Mouse (Mus musculus): ENCODE measurements at regions not wholly inside any gene's neighbourhood (a gene's known extent, or its start where the extent isn't known, plus 50 kb on each side); places are given as distances from the start of the nearest gene placed in this dataset.

DNA sequence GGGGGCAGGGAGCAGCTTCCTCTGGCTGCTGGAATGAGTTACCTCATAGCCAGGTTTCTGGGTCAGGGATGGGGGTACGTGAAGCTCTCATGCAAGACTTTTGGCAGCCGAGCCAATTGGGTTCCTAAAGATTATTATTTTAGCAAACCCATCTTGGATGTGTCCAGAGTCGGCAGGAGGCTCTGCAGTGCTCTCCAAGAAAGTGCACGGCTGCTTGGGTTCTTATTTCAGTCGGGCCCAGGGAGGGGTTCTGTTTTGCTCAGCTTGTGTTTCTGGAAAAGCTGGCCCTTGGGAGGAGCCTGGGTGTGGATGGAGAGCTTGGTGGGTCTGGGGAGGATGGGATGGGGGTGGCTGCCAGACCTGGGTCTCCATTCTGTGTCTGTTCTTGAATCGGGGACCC, 70.8 kb downstream of the Gm26897 start:
- WGBS, result 72% methylated on average over 6 of the region's 6 CpGs
- Histone ChIP-seq H3K9ac (ENCODE audit: low read length) (no peak overlapping the region), H3K27ac (ENCODE audit: low read depth, low read length) (no peak overlapping the region), H3K4me3 (ENCODE audit: low read depth, low read length) (no peak overlapping the region), H3K9me3 (ENCODE audit: control insufficient read depth, low read length) (no peaks in the 10 kb centered on the region), H3K27me3 (ENCODE audit: control insufficient read depth, insufficient read depth, low read length) (no peaks in the 10 kb centered on the region), H3K36me3 (ENCODE audit: control insufficient read depth, insufficient read depth, low read length) (no peaks in the 10 kb centered on the region), H3K4me2 (no peak overlapping the region), H3K4me1 (ENCODE audit: control insufficient read depth, insufficient read depth, low read length) (no peaks in the 10 kb centered on the region)
- ATAC-seq (ENCODE audit: low FRiP score) (no peak), DNase-seq (ENCODE audit: low spot score, missing footprints) (no peak)

DNA sequence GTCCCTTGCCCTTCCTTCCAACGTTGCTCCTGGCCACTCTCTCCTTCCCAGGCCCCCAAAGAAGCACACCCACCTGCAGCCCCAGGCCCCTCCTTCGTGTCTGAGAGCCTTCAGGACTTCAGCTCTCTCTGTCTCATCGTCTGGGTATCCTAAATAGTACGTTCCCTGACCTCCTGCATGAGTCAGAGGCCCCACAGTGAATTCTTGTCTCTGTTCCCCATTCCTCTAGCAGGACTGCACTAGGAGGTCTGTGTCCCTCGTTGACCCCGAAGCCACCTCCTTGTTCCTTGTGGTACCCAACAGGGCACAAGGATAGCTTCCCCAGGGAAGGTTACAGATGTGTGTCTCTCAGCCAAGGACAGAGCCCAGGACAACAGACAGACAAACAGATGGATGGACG, 71.4 kb downstream of the Gm26897 start:
- WGBS, result 72% methylated on average over 7 of the region's 7 CpGs
- Histone ChIP-seq H3K9ac (ENCODE audit: low read length) (no peak overlapping the region), H3K4me1 (ENCODE audit: control insufficient read depth, insufficient read depth, low read length) (no peaks in the 10 kb centered on the region), H3K36me3 (ENCODE audit: control insufficient read depth, insufficient read depth, low read length) (no peaks in the 10 kb centered on the region), H3K9me3 (ENCODE audit: control insufficient read depth, low read length) (no peaks in the 10 kb centered on the region), H3K27me3 (ENCODE audit: control insufficient read depth, insufficient read depth, low read length) (no peaks in the 10 kb centered on the region), H3K4me3 (ENCODE audit: low read depth, low read length) (no peak overlapping the region), H3K27ac (ENCODE audit: low read depth, low read length) (no peak overlapping the region), H3K4me2 (no peak overlapping the region)
- ATAC-seq (ENCODE audit: low FRiP score) (no peak), DNase-seq (ENCODE audit: low spot score, missing footprints) (no peak)

DNA sequence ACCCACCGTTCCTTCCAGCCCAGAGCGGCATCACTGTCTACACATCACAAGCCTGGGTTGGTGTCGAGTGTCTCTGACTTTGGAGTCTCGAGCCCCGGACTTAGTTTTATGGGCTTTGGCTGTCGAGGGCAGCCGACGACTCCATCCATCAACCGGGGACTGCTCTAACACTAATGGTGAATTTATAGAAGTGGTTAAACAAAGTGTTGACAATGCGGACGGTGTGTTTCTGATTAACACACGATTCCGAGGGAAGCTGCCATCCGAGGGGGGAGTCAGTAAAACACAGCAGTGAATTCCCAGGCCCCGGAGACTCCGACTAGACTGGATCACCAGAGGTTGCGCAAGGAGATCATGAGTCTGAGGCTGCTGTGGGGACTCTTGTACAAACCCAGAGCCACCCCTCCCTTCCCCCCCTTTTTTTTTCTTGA, 72.1 kb downstream of the Gm26897 start:
- no peak for DNase-seq (ENCODE audit: low spot score, missing footprints)
- Histone ChIP-seq H3K27ac (ENCODE audit: low read depth, low read length) (no peak overlapping the region), H3K4me2 (no peak overlapping the region), H3K9ac (ENCODE audit: low read length) (no peak overlapping the region), H3K4me1 (ENCODE audit: control insufficient read depth, insufficient read depth, low read length) (no peaks in the 10 kb centered on the region), H3K4me3 (ENCODE audit: low read depth, low read length) (no peak overlapping the region), H3K9me3 (ENCODE audit: control insufficient read depth, low read length) (no peaks in the 10 kb centered on the region), H3K27me3 (ENCODE audit: control insufficient read depth, insufficient read depth, low read length) (no peaks in the 10 kb centered on the region), H3K36me3 (ENCODE audit: control insufficient read depth, insufficient read depth, low read length) (no peaks in the 10 kb centered on the region)
- no peak for ATAC-seq (ENCODE audit: low FRiP score)
- 71% methylated on average over 17 of the region's 17 CpGs for WGBS

DNA sequence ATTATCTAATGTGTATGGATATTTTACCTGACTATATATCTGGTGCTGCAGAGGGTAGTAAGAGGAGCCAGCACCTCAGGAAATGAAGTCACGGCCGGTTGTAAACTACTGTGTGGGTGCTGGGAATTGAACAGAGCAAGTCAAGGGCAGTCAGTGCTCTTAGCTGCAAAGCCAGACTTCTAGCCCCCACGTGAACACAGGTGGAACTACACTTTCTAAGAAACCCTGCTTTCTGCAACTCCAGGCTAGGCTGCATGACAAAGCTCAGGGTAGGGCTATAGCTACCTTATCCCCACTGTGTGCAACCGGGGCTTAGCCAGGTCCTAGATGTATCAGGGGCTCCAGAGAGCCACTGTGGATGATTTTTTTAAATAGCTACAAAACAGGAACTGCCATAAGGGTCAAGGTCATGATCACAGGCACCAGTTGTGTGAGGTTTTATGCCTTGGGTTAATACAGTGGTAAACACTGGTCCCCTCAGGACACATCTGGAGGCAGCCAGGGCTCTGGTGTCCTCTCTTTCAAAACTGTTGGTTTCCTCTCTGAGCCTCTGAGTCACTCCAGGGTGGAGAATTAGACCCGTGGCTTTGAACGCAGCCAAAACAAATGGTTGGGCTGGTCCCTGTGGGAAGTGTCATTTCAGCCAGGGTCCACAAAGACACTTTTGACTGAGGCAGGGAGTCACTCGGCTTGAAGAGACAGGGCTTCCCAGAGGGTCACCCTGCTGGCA, 76.5 kb downstream of the Gm26897 start:
- H3K9ac ChIP-seq (ENCODE audit: low read length), result no peak overlapping the region
- H3K27ac ChIP-seq (ENCODE audit: low read depth, low read length), result no peak overlapping the region
- DNase-seq (ENCODE audit: low spot score, missing footprints) (no peak), ATAC-seq (ENCODE audit: low FRiP score) (no peak)
- no peaks in the 10 kb centered on the region for H3K9me3 ChIP-seq (ENCODE audit: control insufficient read depth, low read length)
- no peaks in the 10 kb centered on the region for H3K4me1 ChIP-seq (ENCODE audit: control insufficient read depth, insufficient read depth, low read length)
- H3K27me3 ChIP-seq (ENCODE audit: control insufficient read depth, insufficient read depth, low read length), result no peaks in the 10 kb centered on the region
- no peaks in the 10 kb centered on the region for H3K36me3 ChIP-seq (ENCODE audit: control insufficient read depth, insufficient read depth, low read length)
- no peak overlapping the region for H3K4me2 ChIP-seq
- no peak overlapping the region for H3K4me3 ChIP-seq (ENCODE audit: low read depth, low read length)
- WGBS, result 40% methylated on average over 7 of the region's 7 CpGs

DNA sequence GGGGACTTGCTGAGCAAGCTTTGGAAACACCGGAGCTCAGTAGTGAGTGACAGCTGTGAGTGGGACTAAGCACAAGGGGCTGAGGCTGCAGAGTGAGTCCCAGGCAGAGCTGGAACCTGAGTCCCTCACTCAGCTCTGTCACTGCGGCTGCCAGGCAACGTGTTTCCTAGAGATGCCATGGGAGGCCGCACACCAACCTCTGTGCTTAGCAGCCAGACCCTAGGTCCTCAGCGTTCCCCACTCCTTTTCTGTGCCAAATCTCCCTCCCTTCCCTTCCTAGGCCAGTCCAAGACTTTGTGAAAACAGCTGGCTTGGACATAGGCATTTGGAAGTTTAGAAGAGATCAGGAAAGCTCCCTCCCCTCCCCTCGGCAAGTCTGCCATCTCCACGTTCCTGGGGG, 78.9 kb downstream of the Gm26897 start:
- H3K9me3 ChIP-seq (ENCODE audit: control insufficient read depth, low read length), result no peaks in the 10 kb centered on the region
- WGBS, result 53% methylated on average over 7 of the region's 7 CpGs
- ATAC-seq (ENCODE audit: low FRiP score) (no peak), DNase-seq (ENCODE audit: low spot score, missing footprints) (no peak)
- H3K4me2 ChIP-seq, result no peak overlapping the region
- H3K27me3 ChIP-seq (ENCODE audit: control insufficient read depth, insufficient read depth, low read length), result no peaks in the 10 kb centered on the region
- no peak overlapping the region for H3K4me3 ChIP-seq (ENCODE audit: low read depth, low read length)
- H3K9ac ChIP-seq (ENCODE audit: low read length), result no peak overlapping the region
- H3K36me3 ChIP-seq (ENCODE audit: control insufficient read depth, insufficient read depth, low read length), result no peaks in the 10 kb centered on the region
- no peaks in the 10 kb centered on the region for H3K4me1 ChIP-seq (ENCODE audit: control insufficient read depth, insufficient read depth, low read length)
- H3K27ac ChIP-seq (ENCODE audit: low read depth, low read length), result no peak overlapping the region

DNA sequence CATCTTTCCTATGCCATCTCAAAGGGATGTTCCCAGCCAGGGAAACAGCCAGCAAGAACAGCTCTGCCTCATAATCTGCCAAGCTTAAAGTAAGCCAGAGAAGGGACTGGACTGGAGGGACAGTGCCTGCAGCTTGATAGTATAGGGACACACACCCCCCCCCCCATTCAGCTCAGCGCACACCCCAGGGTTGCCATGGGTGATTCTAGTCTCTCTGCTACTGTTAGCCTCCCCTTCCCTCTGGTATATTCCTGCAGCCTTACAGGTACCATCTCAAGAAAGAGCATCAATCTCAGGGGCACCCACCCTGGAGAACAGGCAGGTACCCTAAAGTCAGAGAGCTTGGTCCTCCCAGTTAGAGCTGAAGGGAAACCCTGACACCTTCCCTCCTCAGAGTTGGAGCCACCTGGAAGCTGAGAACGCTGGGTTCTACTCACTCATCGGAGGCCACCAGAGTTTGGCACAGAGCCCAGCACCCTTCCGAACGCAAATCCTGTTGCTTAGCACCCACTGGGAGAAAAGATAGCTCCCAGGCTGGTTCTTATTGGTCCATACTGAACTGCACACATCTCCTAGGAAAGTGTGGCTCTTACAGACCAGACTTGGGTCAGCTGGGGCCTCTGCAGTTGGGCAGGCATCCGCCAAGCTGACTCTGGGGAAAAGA, 79.5 kb downstream of the Gm26897 start:
- no peak for ATAC-seq (ENCODE audit: low FRiP score)
- Histone ChIP-seq H3K4me1 (ENCODE audit: control insufficient read depth, insufficient read depth, low read length) (no peaks in the 10 kb centered on the region), H3K4me3 (ENCODE audit: low read depth, low read length) (no peak overlapping the region), H3K9me3 (ENCODE audit: control insufficient read depth, low read length) (no peaks in the 10 kb centered on the region), H3K9ac (ENCODE audit: low read length) (no peak overlapping the region), H3K36me3 (ENCODE audit: control insufficient read depth, insufficient read depth, low read length) (no peaks in the 10 kb centered on the region), H3K27ac (ENCODE audit: low read depth, low read length) (no peak overlapping the region), H3K4me2 (no peak overlapping the region), H3K27me3 (ENCODE audit: control insufficient read depth, insufficient read depth, low read length) (no peaks in the 10 kb centered on the region)
- DNase-seq (ENCODE audit: low spot score, missing footprints), result no peak
- 87% methylated on average over 6 of the region's 6 CpGs for WGBS

DNA sequence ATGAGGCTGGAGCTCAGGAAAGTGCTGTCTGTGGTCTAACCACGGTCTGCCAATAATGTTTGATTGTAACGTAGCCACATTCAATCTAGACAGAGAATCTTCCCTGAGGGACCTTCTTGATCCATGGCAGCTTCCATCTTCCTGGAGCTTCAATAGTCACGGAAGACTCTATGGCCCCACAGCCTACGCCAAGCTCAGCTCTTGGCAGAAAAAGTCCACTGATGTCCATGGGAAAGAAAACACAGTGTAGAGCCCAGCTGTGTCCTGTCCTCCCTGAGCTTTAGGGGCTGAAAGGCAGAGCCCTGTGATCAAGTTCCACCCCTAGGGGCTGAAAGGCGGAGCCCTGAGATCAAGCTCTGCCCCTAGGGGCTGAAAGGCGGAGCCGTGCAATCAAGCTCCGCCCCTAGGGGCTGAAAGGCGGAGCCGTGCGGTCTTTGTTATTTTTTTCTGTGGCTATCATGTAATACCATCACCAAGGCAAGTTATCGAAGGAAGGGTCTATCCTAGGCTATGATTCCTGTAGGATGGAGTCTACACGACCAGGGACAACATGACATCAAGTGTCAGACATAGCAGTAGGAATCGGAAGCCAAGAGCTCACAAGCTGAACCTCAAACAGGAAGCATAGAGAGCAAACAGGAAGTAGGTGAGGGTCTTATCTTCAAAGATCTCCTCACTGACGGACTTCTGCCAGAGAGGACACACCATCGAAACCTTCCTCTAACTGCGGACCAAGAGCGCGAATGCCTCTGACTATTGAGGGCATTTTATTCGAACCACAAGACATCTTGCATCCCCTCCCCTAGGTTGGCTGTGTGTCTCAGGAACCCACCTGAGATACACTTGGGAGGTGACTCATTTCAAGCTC, 81.4 kb downstream of the Gm26897 start:
- Histone ChIP-seq H3K9ac (ENCODE audit: low read length) (no peak overlapping the region), H3K9me3 (ENCODE audit: control insufficient read depth, low read length) (no peaks in the 10 kb centered on the region), H3K27ac (ENCODE audit: low read depth, low read length) (no peak overlapping the region), H3K27me3 (ENCODE audit: control insufficient read depth, insufficient read depth, low read length) (no peaks in the 10 kb centered on the region), H3K4me1 (ENCODE audit: control insufficient read depth, insufficient read depth, low read length) (no peaks in the 10 kb centered on the region), H3K4me3 (ENCODE audit: low read depth, low read length) (no peak overlapping the region), H3K36me3 (ENCODE audit: control insufficient read depth, insufficient read depth, low read length) (no peaks in the 10 kb centered on the region), H3K4me2 (no peak overlapping the region)
- WGBS, result 89% methylated on average over 20 of the region's 20 CpGs
- DNase-seq (ENCODE audit: low spot score, missing footprints) (no peak), ATAC-seq (ENCODE audit: low FRiP score) (no peak)

DNA sequence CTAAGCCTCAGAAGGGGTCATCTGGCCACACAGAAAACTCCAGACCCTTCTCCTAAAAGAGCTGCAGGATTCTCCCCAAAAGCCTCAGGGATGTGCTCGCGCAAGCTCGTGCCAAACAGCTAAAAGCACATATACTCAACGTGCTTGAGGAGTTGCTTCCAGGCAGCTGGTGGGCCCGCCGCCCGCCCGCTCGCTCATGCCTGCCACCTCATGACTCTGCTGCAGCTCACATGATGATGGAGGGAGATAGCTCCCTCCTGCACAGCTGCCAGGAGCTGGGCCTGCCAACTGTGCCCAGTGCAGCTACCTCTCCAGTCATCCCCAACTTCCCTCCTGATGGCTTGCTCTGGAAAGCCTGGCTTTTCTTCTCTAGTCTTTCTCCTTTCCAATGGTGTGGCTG, 87.2 kb downstream of the Gm26897 start:
- no peak for DNase-seq (ENCODE audit: low spot score, missing footprints)
- H3K4me1 ChIP-seq (ENCODE audit: control insufficient read depth, insufficient read depth, low read length), result peaks cover 6% of the 10 kb centered on the region; the same call in 1 of the 2 replicates
- no peak overlapping the region for H3K27ac ChIP-seq (ENCODE audit: low read depth, low read length)
- no peaks in the 10 kb centered on the region for H3K36me3 ChIP-seq (ENCODE audit: control insufficient read depth, insufficient read depth, low read length)
- H3K9me3 ChIP-seq (ENCODE audit: control insufficient read depth, low read length), result no peaks in the 10 kb centered on the region
- no peak overlapping the region for H3K9ac ChIP-seq (ENCODE audit: low read length)
- H3K4me2 ChIP-seq, result no peak overlapping the region
- H3K27me3 ChIP-seq (ENCODE audit: control insufficient read depth, insufficient read depth, low read length), result no peaks in the 10 kb centered on the region
- no peak overlapping the region for H3K4me3 ChIP-seq (ENCODE audit: low read depth, low read length)
- ATAC-seq (ENCODE audit: low FRiP score), result no peak
- 89% methylated on average over 9 of the region's 9 CpGs for WGBS

DNA sequence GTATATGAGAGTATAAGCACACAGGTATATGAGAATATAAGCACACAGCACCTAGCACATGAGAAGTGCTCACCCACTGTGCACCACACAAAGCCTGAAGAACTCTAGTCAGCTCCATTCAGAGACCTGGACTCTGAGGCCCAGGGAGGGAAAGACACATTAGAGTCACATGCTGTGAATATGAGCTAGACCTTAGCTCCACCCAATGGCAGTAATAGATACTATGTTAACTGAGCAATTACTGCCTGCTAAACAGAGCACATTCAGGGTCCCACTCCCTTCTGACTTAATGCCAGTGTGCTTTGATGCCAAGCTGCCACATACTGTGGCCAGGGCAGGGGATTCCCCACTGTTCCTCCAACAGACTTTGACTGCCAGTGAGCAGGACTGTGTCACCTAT, 89.2 kb downstream of the Gm26897 start:
- DNase-seq (ENCODE audit: low spot score, missing footprints), result no peak
- H3K36me3 ChIP-seq (ENCODE audit: control insufficient read depth, insufficient read depth, low read length), result no peaks in the 10 kb centered on the region
- H3K27ac ChIP-seq (ENCODE audit: low read depth, low read length), result no peak overlapping the region
- no peak overlapping the region for H3K4me3 ChIP-seq (ENCODE audit: low read depth, low read length)
- no peaks in the 10 kb centered on the region for H3K27me3 ChIP-seq (ENCODE audit: control insufficient read depth, insufficient read depth, low read length)
- H3K4me1 ChIP-seq (ENCODE audit: control insufficient read depth, insufficient read depth, low read length), result peaks cover 6% of the 10 kb centered on the region; the same call in 1 of the 2 replicates
- no peak overlapping the region for H3K9ac ChIP-seq (ENCODE audit: low read length)
- H3K4me2 ChIP-seq, result no peak overlapping the region
- no peak for ATAC-seq (ENCODE audit: low FRiP score)
- no peaks in the 10 kb centered on the region for H3K9me3 ChIP-seq (ENCODE audit: control insufficient read depth, low read length)
